Mouse (Mus musculus) ES-Bruce4 (cell line): ENCODE data around the gene Gramd1b. TPM values are rescaled to one million over a fixed set of nuclear protein-coding genes. Genes with fewer than 3 reads are reported as not detected.

Experiments
- H3K27ac ChIP-seq: 2 replicates; pipeline ENCODE4 v1.5.1; 2012; ENCODE audit warnings: low read length, inconsistent platforms; ENCODE audit not compliant: insufficient read depth
- H3K27me3 ChIP-seq: 2 replicates; pipeline ENCODE4 v1.6.1; 2012; ENCODE audit warnings: mild to moderate bottlenecking, low read length, inconsistent platforms; ENCODE audit not compliant: control insufficient read depth, poor library complexity, insufficient read depth, severe bottlenecking
- H3K36me3 ChIP-seq: 2 replicates; pipeline ENCODE4 v1.6.1; 2012; ENCODE audit warnings: inconsistent platforms, mild to moderate bottlenecking, low read length, moderate library complexity; ENCODE audit not compliant: control insufficient read depth, poor library complexity, insufficient read depth, severe bottlenecking
- H3K4me1 ChIP-seq: one replicate; pipeline ENCODE4 v1.8.1; 2011; ENCODE audit warnings: low read length; ENCODE audit not compliant: control insufficient read depth, insufficient read depth
- H3K4me3 ChIP-seq: 2 replicates; pipeline ENCODE4 v1.5.1; 2011; ENCODE audit warnings: low read depth, mild to moderate bottlenecking, low read length
- H3K9ac ChIP-seq: 2 replicates; pipeline ENCODE4 v1.6.1; 2012; ENCODE audit warnings: low read depth, mild to moderate bottlenecking, inconsistent platforms; ENCODE audit not compliant: poor library complexity, severe bottlenecking
- H3K9me3 ChIP-seq: replicated peaks from 2 replicates; pipeline ENCODE4 v1.6.1; 2012; ENCODE audit warnings: mild to moderate bottlenecking, low read length, inconsistent platforms; ENCODE audit not compliant: control insufficient read depth, poor library complexity, insufficient read depth, severe bottlenecking
- CTCF ChIP-seq: IDR thresholded peaks from one replicate; pipeline ENCODE4 v1.8.1; 2011; ENCODE audit warnings: low read depth, low read length
- EP300 ChIP-seq: IDR thresholded peaks from 2 replicates; pipeline ENCODE4 v1.6.1; 2011; ENCODE audit warnings: low read depth, low read length; ENCODE audit not compliant: insufficient read depth
- POLR2A ChIP-seq: IDR thresholded peaks from one replicate; pipeline ENCODE4 v1.8.1; 2011; ENCODE audit warnings: low read length; ENCODE audit not compliant: insufficient read depth
- polyA plus RNA-seq: library from polyadenylated mRNA; stranded (reverse); fragments of >200 nt; gene quantifications from 2 replicates; pipeline ENCODE4 v1.2.4, GENCODE M21; 2011; ENCODE audit warnings: low read depth; ENCODE audit not compliant: missing spikeins, insufficient read depth, insufficient read length

The Gramd1b gene
- polyA plus RNA-seq, 1 experiment: 14.2 TPM

DNA sequence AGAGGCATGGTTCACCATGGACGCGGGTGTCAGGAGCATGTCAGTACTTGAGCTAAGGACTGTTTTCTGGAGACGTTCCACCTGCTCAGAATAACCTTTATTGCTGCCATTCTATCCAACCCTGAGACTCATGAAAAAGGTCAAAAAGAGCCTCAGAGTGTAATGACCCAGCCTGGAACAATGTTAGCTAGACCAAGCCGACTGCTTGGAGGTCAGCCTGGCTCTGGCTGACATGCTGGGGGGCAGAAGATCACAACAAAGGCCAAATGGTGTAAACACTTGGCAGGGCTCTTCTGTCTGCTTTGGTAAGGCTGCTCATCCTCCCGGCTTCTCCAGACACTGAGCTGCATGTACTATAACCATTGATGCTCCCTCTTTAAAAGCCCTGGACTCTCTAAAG, 88.4 kb downstream of the Gramd1b start:
- no peaks in the 10 kb centered on the region for H3K9me3 ChIP-seq
- H3K27me3 ChIP-seq: no peaks in the 10 kb centered on the region; the same call in 1 of the 2 replicates
- no peaks in the 10 kb centered on the region for H3K4me1 ChIP-seq
- H3K27ac ChIP-seq: no peak overlapping the region
- no peak overlapping the region for H3K4me3 ChIP-seq
- H3K36me3 ChIP-seq: no peaks in the 10 kb centered on the region
- H3K9ac ChIP-seq: no peak overlapping the region
- TF ChIP-seq EP300: no peak
- TF ChIP-seq CTCF: no peak
- TF ChIP-seq POLR2A: no peak

- Histone ChIP-seq H3K27ac (no peak overlapping the region), H3K9ac (no peak overlapping the region), H3K27me3 (no peaks in the 10 kb centered on the region; the same call in 1 of the 2 replicates), H3K9me3 (no peaks in the 10 kb centered on the region), H3K4me1 (no peaks in the 10 kb centered on the region), H3K36me3 (no peaks in the 10 kb centered on the region), H3K4me3 (no peak overlapping the region)
- no peak for TF ChIP-seq POLR2A
- no peak for TF ChIP-seq EP300
- TF ChIP-seq CTCF: no peak
These were observed 91.1 kb downstream of the Gramd1b start for GRCm38 (mm10) chr9:40439973-40440687.

GRCm38 (mm10) chr9:40438731-40439526, 92.3 kb downstream of the Gramd1b start:
- TF ChIP-seq EP300 (no peak), POLR2A (no peak), CTCF (no peak)
- no peak overlapping the region for H3K9ac ChIP-seq
- no peak overlapping the region for H3K27ac ChIP-seq
- H3K4me3 ChIP-seq: no peak overlapping the region
- H3K27me3 ChIP-seq: no peaks in the 10 kb centered on the region; the same call in none of the 2 replicates
- no peaks in the 10 kb centered on the region for H3K36me3 ChIP-seq
- no peaks in the 10 kb centered on the region for H3K9me3 ChIP-seq
- no peaks in the 10 kb centered on the region for H3K4me1 ChIP-seq

DNA sequence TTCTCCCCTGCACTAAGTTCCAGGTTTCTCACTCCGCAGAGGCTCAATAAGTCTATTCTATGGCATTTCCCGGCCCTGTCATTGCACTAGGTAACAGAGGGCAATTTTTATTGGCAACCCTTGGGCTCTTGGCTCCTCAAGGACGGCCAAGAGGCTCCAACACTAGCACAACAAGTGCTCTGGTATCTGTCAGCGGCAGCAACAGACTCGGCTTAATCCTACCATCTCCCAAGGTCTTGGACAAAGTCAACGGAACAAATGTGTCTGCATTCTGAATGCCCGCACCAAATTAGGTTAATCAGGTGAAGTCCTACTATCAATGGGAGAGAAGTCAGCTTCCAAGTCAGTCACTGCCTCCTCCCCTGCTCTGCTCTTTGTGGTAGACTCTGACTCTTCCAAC, 93.3 kb downstream of the Gramd1b start:
- no peak overlapping the region for H3K27ac ChIP-seq
- H3K4me1 ChIP-seq: no peaks in the 10 kb centered on the region
- no peaks in the 10 kb centered on the region for H3K36me3 ChIP-seq
- TF ChIP-seq POLR2A (no peak), CTCF (no peak), EP300 (no peak)
- H3K27me3 ChIP-seq: no peaks in the 10 kb centered on the region; the same call in 1 of the 2 replicates
- no peak overlapping the region for H3K4me3 ChIP-seq
- H3K9me3 ChIP-seq: no peaks in the 10 kb centered on the region
- no peak overlapping the region for H3K9ac ChIP-seq

DNA sequence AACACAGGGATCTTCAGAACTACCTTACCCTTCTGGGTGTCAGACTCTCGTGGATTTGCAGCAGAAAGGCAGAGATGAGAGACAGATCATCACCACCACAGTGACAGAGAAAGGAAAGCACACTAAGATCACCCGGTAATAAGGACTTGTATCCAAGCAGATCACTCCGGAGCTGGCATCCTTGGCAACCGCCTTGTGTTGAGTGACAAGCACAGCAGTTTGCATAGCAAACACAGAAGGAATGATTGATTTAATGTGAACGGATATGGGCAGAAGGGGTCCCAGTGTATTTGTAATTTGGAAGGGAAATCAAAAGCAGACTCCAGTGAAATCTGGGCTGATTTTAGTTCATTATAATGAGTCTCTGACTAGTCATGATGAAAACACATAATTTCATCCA, 97.9 kb downstream of the Gramd1b start:
- no peaks in the 10 kb centered on the region for H3K9me3 ChIP-seq
- H3K4me3 ChIP-seq: no peak overlapping the region
- no peaks in the 10 kb centered on the region for H3K4me1 ChIP-seq
- TF ChIP-seq CTCF (no peak), EP300 (no peak), POLR2A (no peak)
- no peak overlapping the region for H3K27ac ChIP-seq
- H3K9ac ChIP-seq: no peak overlapping the region
- H3K27me3 ChIP-seq: no peaks in the 10 kb centered on the region; the same call in 1 of the 2 replicates
- H3K36me3 ChIP-seq: no peaks in the 10 kb centered on the region

DNA sequence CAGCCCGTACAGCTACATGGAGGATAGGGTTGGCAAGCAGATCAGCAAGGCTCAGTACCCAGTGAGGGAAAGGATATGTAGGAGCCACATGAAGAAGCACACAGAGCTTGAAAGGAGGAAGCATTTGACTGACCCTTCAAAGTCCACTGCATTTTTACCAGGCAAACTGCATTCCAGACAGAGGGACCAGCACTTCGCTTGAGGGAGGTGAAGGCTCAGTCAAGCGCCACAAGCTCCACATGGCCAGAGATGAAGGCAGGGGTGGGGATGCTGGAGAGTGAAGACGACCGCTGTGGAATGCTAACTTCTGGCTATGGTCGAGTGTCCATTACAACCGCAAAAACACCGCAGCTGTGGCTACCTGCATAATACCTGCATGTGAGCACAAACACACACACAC, 100.2 kb downstream of the Gramd1b start:
- H3K36me3 ChIP-seq: no peaks in the 10 kb centered on the region
- H3K27ac ChIP-seq: no peak overlapping the region
- TF ChIP-seq EP300: no peak
- TF ChIP-seq CTCF: no peak
- TF ChIP-seq POLR2A: no peak
- H3K9me3 ChIP-seq: no peaks in the 10 kb centered on the region
- H3K4me3 ChIP-seq: no peak overlapping the region
- H3K27me3 ChIP-seq: no peaks in the 10 kb centered on the region; the same call in 1 of the 2 replicates
- no peaks in the 10 kb centered on the region for H3K4me1 ChIP-seq
- no peak overlapping the region for H3K9ac ChIP-seq
